Mouse (Mus musculus) lung, postnatal 0 days (tissue): ENCODE results near the gene St6galnac3.

Source experiments
- CTCF ChIP-seq: IDR thresholded peaks from 2 replicates; pipeline ENCODE4 v1.5.1; 2016; ENCODE audit warnings: antibody characterized with exemption, mild to moderate bottlenecking
- EP300 ChIP-seq: IDR thresholded peaks from 2 replicates; pipeline ENCODE4 v1.6.1; 2016; ENCODE audit warnings: antibody characterized with exemption, mild to moderate bottlenecking, control low read depth

- TF ChIP-seq CTCF, result no peak
- no peak for TF ChIP-seq EP300
These were observed 3.6 kb upstream of the St6galnac3 start for GRCm38 (mm10) chr3:153728577-153728976.
